Mouse (Mus musculus) MEL (cell line): ENCODE measurements at regions not wholly inside any gene's neighbourhood (a gene's known extent, or its start where the extent isn't known, plus 50 kb on each side); places are given as distances from the start of the nearest gene placed in this dataset.

Source experiments
- BHLHE40 ChIP-seq: IDR thresholded peaks from 2 replicates; pipeline ENCODE4 v1.6.1; 2012; ENCODE audit warnings: low read depth, mild to moderate bottlenecking, inconsistent platforms, low read length, improper control_type of control experiment, borderline replicate concordance
- CTCF ChIP-seq, 3 experiments: IDR thresholded peaks in 2 of 3; conservative IDR thresholded peaks in 1 of 3; 2 replicates each; pipeline ENCODE4 v1.5.1; 2011 to 2012; ENCODE audit warnings: low read length in 3 of 3, low read depth in 2 of 3, mild to moderate bottlenecking in 2 of 3, improper control_type of control experiment in 1 of 3, inconsistent platforms in 1 of 3, mixed read lengths in 1 of 3, moderate library complexity in 1 of 3; ENCODE audit not compliant: control insufficient read depth in 1 of 3, insufficient read depth in 1 of 3, poor library complexity in 1 of 3, severe bottlenecking in 1 of 3
- EP300 ChIP-seq, 2 experiments: IDR thresholded peaks; 2 replicates each; pipeline ENCODE4 v1.6.1; 2011; ENCODE audit warnings: improper control_type of control experiment in 2 of 2, low read length in 2 of 2, low read depth in 1 of 2, mild to moderate bottlenecking in 1 of 2
- MAX ChIP-seq: IDR thresholded peaks from 2 replicates; pipeline ENCODE4 v1.6.1; 2011; ENCODE audit warnings: low read length, improper control_type of control experiment
- POLR2A ChIP-seq, 2 experiments: IDR thresholded peaks; 2 replicates each; pipeline ENCODE4 v1.6.1; 2011 to 2012; ENCODE audit warnings: low read length in 2 of 2, mild to moderate bottlenecking in 2 of 2, control low read depth in 1 of 2, improper control_type of control experiment in 1 of 2, low read depth in 1 of 2, moderate library complexity in 1 of 2; ENCODE audit not compliant: control insufficient read depth in 1 of 2, insufficient read depth in 1 of 2, poor library complexity in 1 of 2
- POLR2AphosphoS5 ChIP-seq: IDR thresholded peaks from 2 replicates; pipeline ENCODE4 v1.6.1; 2012; ENCODE audit warnings: low read depth, borderline replicate concordance, mild to moderate bottlenecking, inconsistent platforms, low read length, moderate library complexity, mixed read lengths
- RCOR1 ChIP-seq: IDR thresholded peaks from 2 replicates; pipeline ENCODE4 v1.6.1; 2012; ENCODE audit warnings: low read depth, mild to moderate bottlenecking, inconsistent platforms, low read length, improper control_type of control experiment
- USF1 ChIP-seq: IDR thresholded peaks from 2 replicates; pipeline ENCODE4 v1.6.1; 2014; ENCODE audit warnings: low read depth, mild to moderate bottlenecking, inconsistent platforms, low read length, improper control_type of control experiment, moderate library complexity
- ZNF384 ChIP-seq: IDR thresholded peaks from 2 replicates; pipeline ENCODE4 v1.6.1; 2012; ENCODE audit warnings: low read depth, mild to moderate bottlenecking, inconsistent platforms, low read length, improper control_type of control experiment

- TF ChIP-seq CTCF (IDR thresholded peaks at IDR 0.05 in 2 of 3, conservative IDR thresholded peaks at IDR 0.05 in 1 of 3; ENCODE audit: control insufficient read depth in 1 of 3, insufficient read depth in 1 of 3, low read depth in 2 of 3, low read length in 3 of 3, poor library complexity in 1 of 3, severe bottlenecking in 1 of 3) (no peak), MAX (no peak), ZNF384 (no peak), BHLHE40 (no peak), POLR2A (IDR thresholded peaks at IDR 0.05; ENCODE audit: control insufficient read depth in 1 of 2, insufficient read depth in 1 of 2, low read depth in 1 of 2, low read length in 2 of 2, poor library complexity in 1 of 2) (no peak), EP300 (IDR thresholded peaks at IDR 0.05; ENCODE audit: low read depth in 1 of 2, low read length in 2 of 2) (no peak), USF1 (no peak), RCOR1 (no peak), POLR2AphosphoS5 (no peak)
These were observed 131.3 kb upstream of the Plxnc1 start for GRCm38 (mm10) chr10:95075897-95076296.
